Mouse (Mus musculus) lung, postnatal 4 days (tissue): Measurements from ENCODE around the gene Fgf11.

Source experiments
- DNase-seq, 2 experiments: peaks; one replicate each; pipeline ENCODE4 v3.0.0; 2021

Fgf11 gene

GRCm38 (mm10) chr11:69815155-69815554 is 13.5 kb upstream of the Fgf11 start, which contains the start of gene Gm39566:
Gene Gm39566 (minus strand): TSS chr11:69815298.
- no peak for DNase-seq

- no peak for DNase-seq
Measured at GRCm38 (mm10) chr11:69810280-69810679, 8.6 kb upstream of the Fgf11 start.

- no peak for DNase-seq
Measured at GRCm38 (mm10) chr11:69807641-69808040, 6.0 kb upstream of the Fgf11 start.

GRCm38 (mm10) chr11:69806378-69806777 is 4.7 kb upstream of the Fgf11 start:
- no peak for DNase-seq

GRCm38 (mm10) chr11:69804972-69805909 is 3.6 kb upstream of the Fgf11 start, which contains the start of gene Tmem102:
Gene Tmem102 (minus strand): TSS chr11:69805624.
- DNase-seq = peak; percentile 59 to 75

GRCm38 (mm10) chr11:69804652-69804940 is 2.9 kb upstream of the Fgf11 start:
- DNase-seq = peak in 1 of 2 experiments; percentile 25

- DNase-seq = peak; percentile 84 to 88
Measured at GRCm38 (mm10) chr11:69803786-69804651, 2.4 kb upstream of the Fgf11 start.

- no peak for DNase-seq
Measured at GRCm38 (mm10) chr11:69803328-69803727, 1.7 kb upstream of the Fgf11 start.

GRCm38 (mm10) chr11:69802648-69803105 is 1.0 kb upstream of the Fgf11 start:
- peak; percentile 90 to 92 for DNase-seq

- peak; percentile 73 to 76 for DNase-seq
Measured at GRCm38 (mm10) chr11:69800392-69801197, 1.1 kb downstream of the Fgf11 start.

GRCm38 (mm10) chr11:69800138-69800391 is 1.6 kb downstream of the Fgf11 start:
- peak in 1 of 2 experiments; percentile 56 for DNase-seq

GRCm38 (mm10) chr11:69799394-69800137 is 2.1 kb downstream of the Fgf11 start:
- no peak for DNase-seq

- no peak for DNase-seq
Measured at GRCm38 (mm10) chr11:69797924-69798323, 3.7 kb downstream of the Fgf11 start.

GRCm38 (mm10) chr11:69795983-69796435 is 5.6 kb downstream of the Fgf11 start:
- DNase-seq = no peak

- DNase-seq = peak; percentile 95 to 97
Measured at GRCm38 (mm10) chr11:69795168-69795982, 6.3 kb downstream of the Fgf11 start, which contains the start of gene Chrnb1. Gene Chrnb1 (minus strand): TSS chr11:69795943.

GRCm38 (mm10) chr11:69793429-69793828 is 8.2 kb downstream of the Fgf11 start:
- DNase-seq = no peak

- DNase-seq = peak in 1 of 2 experiments; percentile 1
Measured at GRCm38 (mm10) chr11:69791420-69791819, 10.2 kb downstream of the Fgf11 start.

- DNase-seq = no peak
Measured at GRCm38 (mm10) chr11:69789431-69789830, 12.2 kb downstream of the Fgf11 start.

GRCm38 (mm10) chr11:69787306-69787705 is 14.4 kb downstream of the Fgf11 start:
- DNase-seq = no peak

GRCm38 (mm10) chr11:69784793-69785272 is 16.8 kb downstream of the Fgf11 start:
- DNase-seq = peak; percentile 65 to 71

GRCm38 (mm10) chr11:69781828-69782227 is 19.8 kb downstream of the Fgf11 start:
- no peak for DNase-seq
